Mouse (Mus musculus): ENCODE measurements around the gene Ubfd1.

- TF ChIP-seq GATA1 (IDR thresholded peaks at IDR 0.05; ENCODE audit: borderline replicate concordance, low read length) (no peak), FLI1 (IDR thresholded peaks at IDR 0.05; ENCODE audit: low read length) (no peak)
Observed at GRCm38 (mm10) chr7:122050834-122051233, 16.1 kb upstream of the Ubfd1 start.

Data from megakaryocyte, embryonic 14.5 days (primary cell).